Comparison of ENCODE assay signal across 8 mouse cellular contexts in genomic region chr8:44935741-44936140, GRCm38 (mm10). TPM values are rescaled to one million over a fixed set of nuclear protein-coding genes. Genes with fewer than 3 reads are reported as not detected.
DNase-seq lines count a peak whose midpoint lies in the region; ATAC-seq and TF ChIP-seq lines count a peak whose summit lies in the region.

No protein-coding gene starts in this region.

- peak; percentile 90 for DNase-seq in adrenal gland, postnatal 10 days
- peak; percentile 83 for DNase-seq in gastrocnemius, postnatal 10 days
- DNase-seq in hindbrain, postnatal 0 days (ENCODE audit: low spot score), result peak; percentile 95
- peak; percentile 84 to 89 for DNase-seq in left cerebral cortex, adult 18-20 months (ENCODE audit: low spot score in 2 of 2)
- peak; percentile 89 for DNase-seq in lung, postnatal 25 days (ENCODE audit: low spot score)
- DNase-seq in right cerebral cortex, postnatal 14 days, result peak; percentile 90

- WGBS in hindbrain, postnatal 0 days, result under 1% methylated on average over 24 of the region's 24 CpGs

- H3K36me3 ChIP-seq in hindbrain, postnatal 0 days (ENCODE audit: insufficient read depth, low read length), result no peaks in the 10 kb centered on the region

- H3K4me3 ChIP-seq in cortical plate, adult 2 months (ENCODE audit: insufficient read depth, low read length), result peak overlapping the region; percentile 90
- peak overlapping the region; percentile 84 for H3K4me3 ChIP-seq in hindbrain, postnatal 0 days (ENCODE audit: low read length)

- H3K27ac ChIP-seq in cortical plate, adult 2 months (ENCODE audit: insufficient read depth, low read length), result no peak overlapping the region
- peak overlapping the region; percentile 84 for H3K27ac ChIP-seq in hindbrain, postnatal 0 days

- peak overlapping the region; percentile 58 for H3K9ac ChIP-seq in hindbrain, postnatal 0 days (replicated peaks; ENCODE audit: low read length)

- TF ChIP-seq CTCF in cortical plate, adult 2 months (IDR thresholded peaks at IDR 0.05; ENCODE audit: extremely low read depth, insufficient read depth, low read length), result peak; percentile 81
- TF ChIP-seq CTCF in hindbrain, postnatal 0 days (IDR thresholded peaks at IDR 0.05; ENCODE audit: low read depth), result peak; percentile 92

- ATAC-seq in hindbrain, postnatal 0 days, result peak; percentile 73
- ATAC-seq in erythroblast, adult 5-6 weeks (replicated peaks; ENCODE audit: low FRiP score, poor library complexity, severe bottlenecking), result no peak

- H3K4me1 ChIP-seq in cortical plate, adult 2 months (ENCODE audit: control insufficient read depth, insufficient read depth, low read length), result no peaks in the 10 kb centered on the region
- no peaks in the 10 kb centered on the region for H3K4me1 ChIP-seq in hindbrain, postnatal 0 days (ENCODE audit: insufficient read depth, low read length)

- peak overlapping the region; percentile 83 for H3K4me2 ChIP-seq in hindbrain, postnatal 0 days (ENCODE audit: low read depth, low read length)

- no peak for TF ChIP-seq POLR2A in cortical plate, adult 2 months (IDR thresholded peaks at IDR 0.05; ENCODE audit: extremely low read depth, insufficient read depth, low read length)

- no peaks in the 10 kb centered on the region for H3K9me3 ChIP-seq in hindbrain, postnatal 0 days (ENCODE audit: low read length)

- no peaks in the 10 kb centered on the region for H3K27me3 ChIP-seq in hindbrain, postnatal 0 days (ENCODE audit: insufficient read depth, low read length)

RNA-seq across cellular contexts. Expression of gene Fat1, which starts 0.5 kb away (rescaled TPM):
- 10 to 100 TPM; 49.8 to 60.2 TPM for total RNA-seq in adrenal gland, postnatal 10 days (2021)
- 17.4 and 18.9 TPM in 2 replicates for polyA plus RNA-seq in cortical plate, adult 2 months (2012; rRNA removed)
- 10 to 100 TPM; 17.8 to 30.4 TPM for total RNA-seq in gastrocnemius, postnatal 10 days (2021)
- total RNA-seq in hindbrain, postnatal 0 days (2014; rRNA removed), result 89.5 and 114 TPM in 2 replicates
- polyA plus RNA-seq in hindbrain, postnatal 0 days (2015; fragmentation: Nextera tagmentation; extraction: Ambion mirVana), result 10.0 and 10.5 TPM in 2 replicates
- 10 to 100 TPM; 28.5 to 30.1 TPM for total RNA-seq in left cerebral cortex, adult 18-20 months (2021)
- total RNA-seq in erythroblast, adult 5-6 weeks (2015; ENCODE audit: low replicate concordance), result under 0.01 TPM in 1 of 2 replicates, not detected in the other
- total RNA-seq in erythroblast, adult 5-6 weeks (2017; ENCODE audit: low replicate concordance), result 0.17 TPM in 1 of 2 replicates, not detected in the other

Comparison
In these comparisons a context has a peak if more than half of its experiments do, and no peak if none do; other contexts are left out.
1. RNA of gene Fat1, which starts 0.5 kb away (total RNA-seq): 89.5 to 114 TPM in hindbrain, postnatal 0 days, 49.8 to 60.2 TPM in adrenal gland, postnatal 10 days, 17.8 to 30.4 TPM in gastrocnemius, postnatal 10 days and 28.5 to 30.1 TPM in left cerebral cortex, adult 18-20 months; under 0.01 to 0.17 TPM in erythroblast, adult 5-6 weeks; every median in the first group is over 10 times any median in the second.
2. Peak in every context shown above with its lines, with median percentiles within 50 percentile points of each other: DNase-seq.